Mouse (Mus musculus): ENCODE data around the gene Gm20920. TPM values are rescaled to one million over a fixed set of nuclear protein-coding genes. Genes with fewer than 3 reads are reported as not detected.
"Not testable (repeated sequence)": the region's sequence is repeated elsewhere in the genome, so short reads cannot be mapped to it uniquely, and the experiment has no call there.

The Gm20920 gene
- polyA plus RNA-seq (2015; fragmentation: Nextera tagmentation; extraction: Ambion mirVana) = not detected in 2 replicates

GRCm38 (mm10) chrY:51851820-51852219 lies at the start of gene Gm20920:
Gm20920 (plus strand) TSS chrY:51852120.
- no CpG with 5 or more reads among the region's 6 CpGs for WGBS
- H3K36me3 ChIP-seq (ENCODE audit: control insufficient read depth, insufficient read depth); H3K9me3 ChIP-seq (ENCODE audit: control insufficient read depth); ATAC-seq; H3K27ac ChIP-seq (ENCODE audit: low read depth, low read length); H3K9ac ChIP-seq (ENCODE audit: low read depth, low read length); H3K4me1 ChIP-seq (replicated peaks; ENCODE audit: control insufficient read depth, insufficient read depth, low read length); H3K4me3 ChIP-seq (ENCODE audit: low read depth, low read length); H3K4me2 ChIP-seq (replicated peaks; ENCODE audit: low read depth); H3K27me3 ChIP-seq (replicated peaks; ENCODE audit: control insufficient read depth, insufficient read depth, low read length): not testable (repeated sequence)

All from intestine, postnatal 0 days (tissue).